23 mouse cellular contexts compared by ENCODE assay signal in the genomic region with DNA sequence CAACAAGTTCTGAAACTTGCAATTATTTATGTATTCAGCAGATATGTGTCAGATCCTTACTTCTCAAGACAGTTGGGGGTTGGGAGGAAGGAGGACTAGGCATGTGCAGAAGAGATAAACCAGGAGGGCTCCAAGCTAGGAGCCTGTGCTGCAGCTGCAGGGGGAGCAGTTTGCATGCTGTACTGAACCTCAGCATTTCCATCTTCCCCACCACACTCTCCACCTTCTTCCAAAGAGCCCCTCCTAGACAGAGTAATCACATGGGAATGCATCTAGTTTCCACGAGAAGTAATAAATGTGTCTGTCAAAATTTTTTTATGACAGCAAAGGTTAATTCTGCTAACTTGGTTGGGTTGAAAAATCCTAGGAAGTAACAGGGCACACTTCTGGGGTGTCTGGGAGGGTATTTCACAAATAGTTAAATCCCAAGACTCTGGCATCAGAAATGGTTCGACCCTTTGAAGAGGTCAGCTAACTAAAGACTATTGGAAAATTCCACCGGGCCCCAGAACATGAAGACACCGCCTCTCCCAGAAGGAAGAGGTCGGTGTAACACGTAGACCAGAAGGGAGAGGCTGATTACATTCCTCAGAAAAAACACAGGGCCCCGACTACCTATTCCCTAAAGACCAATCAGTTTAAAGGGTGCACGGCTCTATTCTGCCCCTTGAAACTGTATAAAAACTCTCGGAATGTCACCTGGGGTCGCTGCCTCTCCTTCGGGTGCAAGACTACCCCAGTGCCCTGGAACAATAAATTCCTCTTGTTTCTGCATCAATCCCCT.
DNase-seq lines count a peak whose midpoint lies in the region; ATAC-seq and TF ChIP-seq lines count a peak whose summit lies in the region.
"Had no signal": no experiment of that assay in that cellular context is flagged by ENCODE, and none has a peak within 500 bp of the region (broad histone marks: within the 10 kb centered on the region; RNA-seq: fewer than 3 reads in every experiment).

No protein-coding gene starts in this region.

- H3K27ac ChIP-seq in hindbrain, embryonic 16.5 days (ENCODE audit: low read depth, low read length) = no peak overlapping the region
- no peak overlapping the region; the same call in 1 of the 2 replicates for H3K27ac ChIP-seq in hindbrain, embryonic 13.5 days
- no peak overlapping the region for H3K27ac ChIP-seq in liver, embryonic 11.5 days (ENCODE audit: low read depth, low read length)
- no peak overlapping the region for H3K27ac ChIP-seq in liver, embryonic 12.5 days
- no peak overlapping the region for H3K27ac ChIP-seq in left cerebral cortex, adult 2 months
- H3K27ac ChIP-seq: forebrain, embryonic 10.5 days; heart, embryonic 10.5 days; heart, embryonic 15.5 days had no signal

- no peaks in the 10 kb centered on the region for H3K79me3 ChIP-seq in C2C12 (ENCODE audit: low read depth)

- WGBS in hindbrain, embryonic 16.5 days = 81% methylated on average over 11 of the region's 11 CpGs
- 81% methylated on average over 11 of the region's 11 CpGs for WGBS in hindbrain, embryonic 13.5 days
- 74% methylated on average over 11 of the region's 11 CpGs for WGBS in liver, embryonic 11.5 days
- WGBS in liver, embryonic 12.5 days (ENCODE audit: insufficient replicate concordance) = 68% methylated on average over 11 of the region's 11 CpGs

- H3K36me3 ChIP-seq in hindbrain, embryonic 16.5 days (ENCODE audit: control insufficient read depth, insufficient read depth, low read length) = no peaks in the 10 kb centered on the region
- no peaks in the 10 kb centered on the region for H3K36me3 ChIP-seq in hindbrain, embryonic 13.5 days
- H3K36me3 ChIP-seq in liver, embryonic 11.5 days (ENCODE audit: control insufficient read depth, insufficient read depth, low read length) = no peaks in the 10 kb centered on the region
- no peaks in the 10 kb centered on the region for H3K36me3 ChIP-seq in liver, embryonic 12.5 days
- H3K36me3 ChIP-seq in C2C12 (ENCODE audit: control insufficient read depth, insufficient read depth) = no peaks in the 10 kb centered on the region
- H3K36me3 ChIP-seq: forebrain, embryonic 10.5 days; G1E; heart, embryonic 10.5 days; heart, embryonic 15.5 days had no signal

- H3K9ac ChIP-seq in hindbrain, embryonic 16.5 days (ENCODE audit: low read depth, low read length) = no peak overlapping the region
- no peak overlapping the region for H3K9ac ChIP-seq in hindbrain, embryonic 13.5 days
- no peak overlapping the region for H3K9ac ChIP-seq in liver, embryonic 11.5 days (ENCODE audit: low read depth, low read length)
- no peak overlapping the region for H3K9ac ChIP-seq in liver, embryonic 12.5 days
- H3K9ac ChIP-seq: heart, embryonic 15.5 days had no signal

- peak; percentile 58; the same call in 1 of the 2 replicates for ATAC-seq in hindbrain, embryonic 16.5 days
- ATAC-seq in hindbrain, embryonic 13.5 days (ENCODE audit: low FRiP score) = no peak
- ATAC-seq in liver, embryonic 11.5 days (replicated peaks; ENCODE audit: low FRiP score) = no peak
- no peak for ATAC-seq in liver, embryonic 12.5 days
- ATAC-seq: CD4-positive, CD25-positive, alpha-beta regulatory T cell, adult 4 months; forebrain, embryonic 14.5 days had no signal

- no peaks in the 10 kb centered on the region for H3K9me3 ChIP-seq in hindbrain, embryonic 16.5 days (ENCODE audit: control insufficient read depth, low read length)
- peaks cover 6% of the 10 kb centered on the region; the same call in 1 of the 2 replicates for H3K9me3 ChIP-seq in hindbrain, embryonic 13.5 days
- no peaks in the 10 kb centered on the region for H3K9me3 ChIP-seq in liver, embryonic 11.5 days (ENCODE audit: control insufficient read depth, low read length)
- no peaks in the 10 kb centered on the region for H3K9me3 ChIP-seq in liver, embryonic 12.5 days (replicated peaks)
- H3K9me3 ChIP-seq: forebrain, embryonic 10.5 days; G1E; heart, embryonic 10.5 days; heart, embryonic 15.5 days had no signal

- no peaks in the 10 kb centered on the region for H3K4me1 ChIP-seq in hindbrain, embryonic 16.5 days (ENCODE audit: control insufficient read depth, insufficient read depth, low read depth, low read length)
- H3K4me1 ChIP-seq in hindbrain, embryonic 13.5 days (replicated peaks) = peaks cover 4% of the 10 kb centered on the region
- H3K4me1 ChIP-seq in liver, embryonic 11.5 days (replicated peaks; ENCODE audit: control insufficient read depth, insufficient read depth, low read length) = no peaks in the 10 kb centered on the region
- no peaks in the 10 kb centered on the region for H3K4me1 ChIP-seq in liver, embryonic 12.5 days
- H3K4me1 ChIP-seq: forebrain, embryonic 10.5 days; heart, embryonic 10.5 days; heart, embryonic 15.5 days had no signal

- H3ac ChIP-seq in C2C12 (ENCODE audit: control insufficient read depth, insufficient read length, low read depth) = no peak overlapping the region

- H3K4me2 ChIP-seq in hindbrain, embryonic 16.5 days (ENCODE audit: low read length) = no peak overlapping the region
- H3K4me2 ChIP-seq in hindbrain, embryonic 13.5 days = no peak overlapping the region
- H3K4me2 ChIP-seq in liver, embryonic 11.5 days = no peak overlapping the region
- no peak overlapping the region for H3K4me2 ChIP-seq in liver, embryonic 12.5 days
- H3K4me2 ChIP-seq: heart, embryonic 15.5 days had no signal

- DNase-seq in liver, embryonic 11.5 days (ENCODE audit: low spot score) = peak; percentile 14
- peak; percentile 50 for DNase-seq in brain, adult 2 months (ENCODE audit: low read depth, low spot score)
- DNase-seq in left cerebral cortex, adult 2 months (ENCODE audit: extremely low spot score in 1 of 2, low spot score in 2 of 2) = no peak
- no peak for DNase-seq in cerebellum, postnatal 10 days
- DNase-seq: adrenal gland, adult 8-10 months; adrenal gland, postnatal 36 days; cerebellum, adult 11 months; cerebellum, adult 8-10 months; cerebellum, postnatal 25 days; gastrocnemius, postnatal 10 days; heart, adult 18-20 months; heart, postnatal 14 days had no signal

- no peak for TF ChIP-seq CTCF in C2C12 (IDR thresholded peaks at IDR 0.05; ENCODE audit: control insufficient read depth, insufficient read depth, insufficient read length)
- TF ChIP-seq CTCF in left cerebral cortex, adult 2 months (IDR thresholded peaks at IDR 0.05) = no peak

- no peaks in the 10 kb centered on the region for H3K27me3 ChIP-seq in hindbrain, embryonic 16.5 days (replicated peaks; ENCODE audit: control insufficient read depth, insufficient read depth, low read length)
- H3K27me3 ChIP-seq in hindbrain, embryonic 13.5 days = no peaks in the 10 kb centered on the region
- H3K27me3 ChIP-seq in liver, embryonic 11.5 days (replicated peaks; ENCODE audit: control insufficient read depth, insufficient read depth, low read length) = no peaks in the 10 kb centered on the region
- no peaks in the 10 kb centered on the region for H3K27me3 ChIP-seq in liver, embryonic 12.5 days (replicated peaks)
- no peaks in the 10 kb centered on the region for H3K27me3 ChIP-seq in C2C12 (ENCODE audit: control insufficient read depth, insufficient read depth, insufficient read length)
- H3K27me3 ChIP-seq: heart, embryonic 15.5 days had no signal

- intact Hi-C loops in left cerebral cortex, adult 2 months (cut with DNase I) = no loop called here

- no peaks in the 10 kb centered on the region for H3K79me2 ChIP-seq in C2C12 (ENCODE audit: control insufficient read depth, insufficient read depth)

- no peak overlapping the region for H3K4me3 ChIP-seq in hindbrain, embryonic 16.5 days (ENCODE audit: low read length)
- H3K4me3 ChIP-seq in hindbrain, embryonic 13.5 days = no peak overlapping the region
- no peak overlapping the region for H3K4me3 ChIP-seq in liver, embryonic 11.5 days (ENCODE audit: low read depth, low read length)
- H3K4me3 ChIP-seq in liver, embryonic 12.5 days = no peak overlapping the region
- H3K4me3 ChIP-seq in C2C12 (ENCODE audit: insufficient read depth, poor library complexity, severe bottlenecking) = no peak overlapping the region
- no peak overlapping the region for H3K4me3 ChIP-seq in left cerebral cortex, adult 2 months
- H3K4me3 ChIP-seq: erythroblast, embryonic 14.5 days; forebrain, embryonic 10.5 days; heart, embryonic 10.5 days; heart, embryonic 15.5 days had no signal

TF ChIP-seq in C2C12, 6 proteins besides CTCF, POLR2A, EP300 and RAD21:
- TF ChIP-seq MAX (IDR thresholded peaks at IDR 0.05) = peak; percentile 54
- TF ChIP-seq MYOD1 (IDR thresholded peaks at IDR 0.05; ENCODE audit: control insufficient read depth, insufficient read length, low read depth) = no peak
- no peak for TF ChIP-seq FOSL1 (IDR thresholded peaks at IDR 0.05; ENCODE audit: insufficient read depth, low read length, poor library complexity, severe bottlenecking)

Comparison
In these comparisons a context has a peak if more than half of its experiments do, and no peak if none do; other contexts are left out.
1. DNase-seq: peak in liver, embryonic 11.5 days (single experiment) and brain, adult 2 months (single experiment); none in left cerebral cortex, adult 2 months (0 of 2) and cerebellum, postnatal 10 days (0 of 2).